Mouse (Mus musculus) CH12.LX (cell line): ENCODE results near the gene Cxcr5. TPM values are rescaled to one million over a fixed set of nuclear protein-coding genes. Genes with fewer than 3 reads are reported as not detected.
A peak's percentile ranks its signal among the peaks of the same experiment; 100 is the strongest.

Source experiments
- DNase-seq: peaks from one replicate; pipeline ENCODE4 v3.0.0-alpha.2; 2013; ENCODE audit errors: extremely low read depth
- H3K27ac ChIP-seq: 2 replicates; pipeline ENCODE4 v1.5.1; 2012; ENCODE audit warnings: low read depth, mild to moderate bottlenecking, control low read depth, moderate library complexity; ENCODE audit not compliant: insufficient read depth
- H3K27me3 ChIP-seq: replicated peaks from 2 replicates; pipeline ENCODE3; 2012; ENCODE audit warnings: inconsistent platforms
- H3K36me3 ChIP-seq, 2 experiments: replicated peaks in 1 of 2; 2 replicates each; pipeline versions ENCODE3 to v1.6.1; 2012; ENCODE audit warnings: inconsistent platforms in 1 of 2, low read length in 1 of 2, mild to moderate bottlenecking in 1 of 2, mixed read lengths in 1 of 2, moderate library complexity in 1 of 2; ENCODE audit not compliant: control insufficient read depth in 1 of 2, insufficient read depth in 1 of 2
- H3K4me1 ChIP-seq, 2 experiments: 2 replicates each; pipeline ENCODE4 v1.6.1; 2012; ENCODE audit warnings: inconsistent platforms in 1 of 2, moderate library complexity in 1 of 2; ENCODE audit not compliant: insufficient read depth in 2 of 2, control insufficient read depth in 1 of 2
- H3K4me2 ChIP-seq: 2 replicates; pipeline ENCODE4 v1.6.1; 2012; ENCODE audit warnings: low read depth, mild to moderate bottlenecking, control low read depth; ENCODE audit not compliant: poor library complexity, insufficient read depth, severe bottlenecking
- H3K4me3 ChIP-seq, 3 experiments: fragments of 150-350 bp in 1 of 3; sonication (generic) in 1 of 3; replicated peaks in 1 of 3; 2 replicates each; pipeline versions ENCODE3 to v1.5.1; 2011 to 2012; ENCODE audit warnings: low read depth in 2 of 3, low read length in 2 of 3, mild to moderate bottlenecking in 2 of 3, moderate library complexity in 2 of 3, control low read depth in 1 of 3, improper control_type of control experiment in 1 of 3, inconsistent platforms in 1 of 3, mixed read lengths in 1 of 3; ENCODE audit not compliant: poor library complexity in 1 of 3
- H3K79me2 ChIP-seq: replicated peaks from 2 replicates; pipeline ENCODE4 v1.6.1; 2012; ENCODE audit warnings: mild to moderate bottlenecking, moderate library complexity; ENCODE audit not compliant: control insufficient read depth, poor library complexity, insufficient read depth, severe bottlenecking; ENCODE audit errors: extremely low read depth
- H3K9ac ChIP-seq: 2 replicates; pipeline ENCODE4 v1.6.1; 2012; ENCODE audit warnings: low read depth, mild to moderate bottlenecking, control low read depth, moderate library complexity; ENCODE audit not compliant: insufficient read depth
- H3K9me3 ChIP-seq: replicated peaks from 2 replicates; pipeline ENCODE3; 2012; ENCODE audit warnings: low read length, inconsistent platforms, mixed read lengths
- BHLHE40 ChIP-seq: IDR thresholded peaks from 2 replicates; pipeline ENCODE4 v1.6.1; 2011; ENCODE audit warnings: mild to moderate bottlenecking, low read depth, low read length, improper control_type of control experiment
- CHD1 ChIP-seq: IDR thresholded peaks from 2 replicates; pipeline ENCODE4 v1.6.1; 2012; ENCODE audit warnings: low read depth, low read length, improper control_type of control experiment, inconsistent platforms
- CHD2 ChIP-seq: IDR thresholded peaks from 2 replicates; pipeline ENCODE4 v1.6.1; 2011; ENCODE audit warnings: low read length, improper control_type of control experiment
- CTCF ChIP-seq, 2 experiments: IDR thresholded peaks in 1 of 2; conservative IDR thresholded peaks in 1 of 2; 2 replicates each; pipeline ENCODE4 v1.5.1; 2011 to 2012; ENCODE audit warnings: low read depth in 2 of 2, low read length in 2 of 2, improper control_type of control experiment in 1 of 2, inconsistent platforms in 1 of 2, mild to moderate bottlenecking in 1 of 2, moderate library complexity in 1 of 2
- E2F4 ChIP-seq: IDR thresholded peaks from 2 replicates; pipeline ENCODE4 v1.6.1; 2011; ENCODE audit warnings: low read depth, low read length, improper control_type of control experiment; ENCODE audit not compliant: insufficient replicate concordance
- ELF1 ChIP-seq: IDR thresholded peaks from 2 replicates; pipeline ENCODE4 v1.6.1; 2014; ENCODE audit warnings: low read depth, mild to moderate bottlenecking, inconsistent platforms, low read length, improper control_type of control experiment
- EP300 ChIP-seq: IDR thresholded peaks from 2 replicates; pipeline ENCODE4 v1.6.1; 2011; ENCODE audit warnings: low read length, improper control_type of control experiment
- ETS1 ChIP-seq: conservative IDR thresholded peaks from 2 replicates; pipeline ENCODE4 v1.6.1; 2012; ENCODE audit warnings: low read depth, mild to moderate bottlenecking, inconsistent platforms, low read length, improper control_type of control experiment, moderate library complexity
- GABPA ChIP-seq: IDR thresholded peaks from 2 replicates; pipeline ENCODE4 v1.6.1; 2012; ENCODE audit warnings: low read depth, low read length, improper control_type of control experiment, inconsistent platforms; ENCODE audit not compliant: insufficient replicate concordance
- HCFC1 ChIP-seq: IDR thresholded peaks from 2 replicates; pipeline ENCODE4 v1.6.1; 2012; ENCODE audit warnings: low read depth, mild to moderate bottlenecking, inconsistent platforms, low read length, improper control_type of control experiment
- IRF4 ChIP-seq: IDR thresholded peaks from 2 replicates; pipeline ENCODE4 v1.6.1; 2014; ENCODE audit warnings: low read depth, mild to moderate bottlenecking, inconsistent platforms, low read length, improper control_type of control experiment
- JUN ChIP-seq: IDR thresholded peaks from 2 replicates; pipeline ENCODE4 v1.6.1; 2011; ENCODE audit warnings: low read depth, mild to moderate bottlenecking, low read length, improper control_type of control experiment, moderate library complexity; ENCODE audit not compliant: insufficient read depth
- JUND ChIP-seq: conservative IDR thresholded peaks from 2 replicates; pipeline ENCODE4 v1.6.1; 2011; ENCODE audit warnings: low read depth, low read length, improper control_type of control experiment
- KAT2A ChIP-seq: IDR thresholded peaks from 2 replicates; pipeline ENCODE4 v1.6.1; 2012; ENCODE audit warnings: low read length, improper control_type of control experiment, inconsistent platforms; ENCODE audit not compliant: insufficient replicate concordance
- MAFK ChIP-seq: IDR thresholded peaks from 2 replicates; pipeline ENCODE4 v1.6.1; 2011; ENCODE audit warnings: low read length, improper control_type of control experiment; ENCODE audit not compliant: insufficient replicate concordance
- MAX ChIP-seq: IDR thresholded peaks from 2 replicates; pipeline ENCODE4 v1.6.1; 2011; ENCODE audit warnings: low read length, improper control_type of control experiment
- MAZ ChIP-seq: IDR thresholded peaks from 2 replicates; pipeline ENCODE4 v1.6.1; 2012; ENCODE audit warnings: low read depth, mild to moderate bottlenecking, inconsistent platforms, low read length, improper control_type of control experiment, moderate library complexity
- MEF2A ChIP-seq: IDR thresholded peaks from 2 replicates; pipeline ENCODE4 v1.6.1; 2014; ENCODE audit warnings: low read depth, mild to moderate bottlenecking, inconsistent platforms, low read length, improper control_type of control experiment, borderline replicate concordance
- MXI1 ChIP-seq: IDR thresholded peaks from 2 replicates; pipeline ENCODE4 v1.6.1; 2011; ENCODE audit warnings: mild to moderate bottlenecking, low read depth, low read length, improper control_type of control experiment
- MYC ChIP-seq: IDR thresholded peaks from 2 replicates; pipeline ENCODE4 v1.6.1; 2011; ENCODE audit warnings: low read depth, mild to moderate bottlenecking, improper control_type of control experiment, low read length
- NELFE ChIP-seq: IDR thresholded peaks from 2 replicates; pipeline ENCODE4 v1.6.1; 2011; ENCODE audit warnings: low read depth, low read length, improper control_type of control experiment
- NRF1 ChIP-seq: IDR thresholded peaks from 2 replicates; pipeline ENCODE4 v1.6.1; 2014; ENCODE audit warnings: low read depth, mild to moderate bottlenecking, inconsistent platforms, low read length, improper control_type of control experiment, moderate library complexity
- PAX5 ChIP-seq: IDR thresholded peaks from 2 replicates; pipeline ENCODE4 v1.6.1; 2012; ENCODE audit warnings: low read length, inconsistent platforms, mixed read lengths
- POLR2A ChIP-seq: IDR thresholded peaks from 2 replicates; pipeline ENCODE4 v1.6.1; 2011; ENCODE audit warnings: low read depth, mild to moderate bottlenecking, improper control_type of control experiment, low read length
- POLR2AphosphoS2 ChIP-seq: IDR thresholded peaks from 2 replicates; pipeline ENCODE4 v1.6.1; 2011; ENCODE audit warnings: low read depth, low read length, improper control_type of control experiment
- RAD21 ChIP-seq: IDR thresholded peaks from 2 replicates; pipeline ENCODE4 v1.6.1; 2011; ENCODE audit warnings: low read depth, mild to moderate bottlenecking, low read length, improper control_type of control experiment, moderate library complexity
- RCOR1 ChIP-seq: conservative IDR thresholded peaks from 2 replicates; pipeline ENCODE4 v1.6.1; 2012; ENCODE audit warnings: low read depth, mild to moderate bottlenecking, inconsistent platforms, low read length, improper control_type of control experiment
- SIN3A ChIP-seq: IDR thresholded peaks from 2 replicates; pipeline ENCODE4 v1.6.1; 2012; ENCODE audit warnings: low read length, improper control_type of control experiment, inconsistent platforms
- SMC3 ChIP-seq: IDR thresholded peaks from 2 replicates; pipeline ENCODE4 v1.6.1; 2011; ENCODE audit warnings: low read depth, low read length, improper control_type of control experiment
- TBP ChIP-seq: conservative IDR thresholded peaks from 2 replicates; pipeline ENCODE4 v1.6.1; 2011; ENCODE audit warnings: low read depth, low read length, improper control_type of control experiment
- TCF12 ChIP-seq: IDR thresholded peaks from 2 replicates; pipeline ENCODE4 v1.6.1; 2014; ENCODE audit warnings: low read depth, mild to moderate bottlenecking, inconsistent platforms, low read length, improper control_type of control experiment
- UBTF ChIP-seq: IDR thresholded peaks from 2 replicates; pipeline ENCODE4 v1.6.1; 2012; ENCODE audit warnings: low read depth, mild to moderate bottlenecking, inconsistent platforms, low read length, improper control_type of control experiment, moderate library complexity
- USF1 ChIP-seq: IDR thresholded peaks from 2 replicates; pipeline ENCODE4 v1.6.1; 2014; ENCODE audit warnings: low read depth, mild to moderate bottlenecking, inconsistent platforms, low read length, improper control_type of control experiment
- USF2 ChIP-seq: conservative IDR thresholded peaks from 2 replicates; pipeline ENCODE4 v1.6.1; 2011; ENCODE audit warnings: low read depth, low read length, improper control_type of control experiment
- ZC3H11A ChIP-seq: IDR thresholded peaks from 2 replicates; pipeline ENCODE4 v1.6.1; 2012; ENCODE audit warnings: low read depth, mild to moderate bottlenecking, inconsistent platforms, low read length, improper control_type of control experiment
- ZKSCAN1 ChIP-seq: IDR thresholded peaks from 2 replicates; pipeline ENCODE4 v1.6.1; 2012; ENCODE audit warnings: low read depth, inconsistent platforms, low read length, improper control_type of control experiment, borderline replicate concordance
- ZMIZ1 ChIP-seq: IDR thresholded peaks from 2 replicates; pipeline ENCODE4 v1.6.1; 2012; ENCODE audit warnings: low read depth, mild to moderate bottlenecking, inconsistent platforms, low read length, improper control_type of control experiment
- ZNF384 ChIP-seq: IDR thresholded peaks from 2 replicates; pipeline ENCODE4 v1.6.1; 2012; ENCODE audit warnings: low read depth, low read length, improper control_type of control experiment, inconsistent platforms
- dilution Hi-C: fragments of 300-500 bp; cut with MboI; formaldehyde crosslinking; loops from 2 replicates; pipeline ENCODE4 v1.14.3; 2020; ENCODE audit warnings: low sequenced_read_pairs; ENCODE audit not compliant: extremely low pct_unique_long_range_greater_than_20kb, extremely low pct_ligation_motif_present
- in situ Hi-C: fragments of 300-500 bp; cut with MboI; formaldehyde crosslinking; loops from 3 replicates; pipeline ENCODE4 v1.14.3; 2019; ENCODE audit warnings: low sequenced_read_pairs, low pct_ligation_motif_present, low pct_unique_long_range_greater_than_20kb, mixed read lengths
- polyA plus RNA-seq: library from polyadenylated mRNA; unstranded; fragments of >175 nt; gene quantifications from 2 replicates; pipeline ENCODE4 v1.2.1, GENCODE M21; 2012; ENCODE audit warnings: low read depth; ENCODE audit not compliant: insufficient read length
- total RNA-seq, 2 experiments: library from RNA; depleted of rRNA; stranded (reverse); fragments of 300-350 nt in 1 of 2; fragments of >200 nt in 1 of 2; gene quantifications; 2 replicates each; pipeline ENCODE4 v1.2.3; 2012 to 2014

Gene Cxcr5
- total and polyA plus RNA-seq, 3 experiments = 30.2 to 93.4 (median 70.5) TPM

DNA sequence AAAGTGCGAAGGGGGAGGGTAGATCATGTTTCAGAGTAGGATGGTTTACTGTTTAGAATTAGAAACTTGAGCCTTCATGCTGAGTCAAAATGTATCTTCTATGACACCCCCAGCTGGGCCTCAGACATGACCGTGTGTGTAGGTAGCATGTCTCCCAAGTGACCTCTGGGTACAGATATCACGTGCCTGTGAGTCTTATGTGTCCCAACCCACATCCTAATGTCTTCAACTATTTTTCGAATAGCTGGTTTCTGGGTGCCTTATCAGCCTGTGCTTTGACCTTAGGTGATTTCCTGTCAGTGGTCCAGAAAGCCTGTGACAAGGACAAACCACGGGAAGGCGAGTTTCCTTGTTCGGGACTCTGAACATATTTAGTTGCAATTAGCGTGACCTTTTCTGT lies 33.3 kb downstream of the Cxcr5 start:
- no peaks in the 10 kb centered on the region for H3K27me3 ChIP-seq
- peaks cover 5% of the 10 kb centered on the region for H3K9me3 ChIP-seq
- peaks cover 33 to 42% of the 10 kb centered on the region in 2 experiments for H3K4me1 ChIP-seq
- DNase-seq = no peak
- 0 out of 2 replicates have a peak, but pooled peaks have one; percentile 55 for TF ChIP-seq MAZ
- peak; percentile 72 for TF ChIP-seq EP300
- TF ChIP-seq JUND = peak; percentile 78
- TF ChIP-seq CHD1 = no peak
- no peak for TF ChIP-seq POLR2A
- TF ChIP-seq CTCF (conservative IDR thresholded peaks at IDR 0.05 in 1 of 2, IDR thresholded peaks at IDR 0.05 in 1 of 2; ENCODE audit: low read depth in 2 of 2, low read length in 2 of 2) = no peak
- no peak for TF ChIP-seq MXI1
- peak; percentile 88 for TF ChIP-seq IRF4
- 0 out of 2 replicates have a peak, but pooled peaks have one; percentile 56 for TF ChIP-seq TCF12
- peak; percentile 40; the same call in 1 of the 2 replicates for TF ChIP-seq MAFK
- TF ChIP-seq KAT2A = no peak
- TF ChIP-seq HCFC1 = no peak
- TF ChIP-seq USF1 = peak; percentile 38
- no peak for TF ChIP-seq RAD21
- TF ChIP-seq JUN = peak; percentile 53; the same call in 1 of the 2 replicates
- no peak for TF ChIP-seq NELFE
- TF ChIP-seq MYC = peak; percentile 49; the same call in 1 of the 2 replicates
- no peak for TF ChIP-seq NRF1
- TF ChIP-seq ZKSCAN1 = no peak
- no peak for TF ChIP-seq CHD2
- no peak for TF ChIP-seq POLR2AphosphoS2
- TF ChIP-seq BHLHE40 = peak; percentile 98
- TF ChIP-seq E2F4 = no peak
- TF ChIP-seq UBTF = no peak
- peak; percentile 84 for TF ChIP-seq ETS1
- no peak for TF ChIP-seq MAX
- TF ChIP-seq PAX5 = no peak
- TF ChIP-seq RCOR1 = peak; percentile 84; the same call in 1 of the 2 replicates
- TF ChIP-seq MEF2A = peak; percentile 78; the same call in 1 of the 2 replicates
- TF ChIP-seq GABPA = no peak
- TF ChIP-seq SMC3 = no peak
- peak; percentile 40 for TF ChIP-seq ZNF384
- TF ChIP-seq USF2 = no peak
- TF ChIP-seq ZC3H11A = no peak
- no peak for TF ChIP-seq ZMIZ1
- no peak for TF ChIP-seq ELF1
- no peak; the same call in 1 of the 2 replicates for TF ChIP-seq SIN3A
- no peak for TF ChIP-seq TBP
- TF ChIP-seq, all 38 proteins: peak for 14
- dilution Hi-C loops (no loop called here), in situ Hi-C loops (no loop called here)
- H3K79me2 ChIP-seq = no peaks in the 10 kb centered on the region; the same call in 1 of the 2 replicates
- H3K9ac ChIP-seq = no peak overlapping the region
- no peak overlapping the region for H3K4me3 ChIP-seq
- no peak overlapping the region for H3K27ac ChIP-seq
- H3K36me3 ChIP-seq = peaks cover 0 to 8% of the 10 kb centered on the region in 2 experiments
- no peak overlapping the region for H3K4me2 ChIP-seq
